Mouse (Mus musculus) embryo, embryonic 9.5 days (tissue): Measurements from ENCODE around the gene Pla2g5.
"Not testable (repeated sequence)": the region's sequence is repeated elsewhere in the genome, so short reads cannot be mapped to it uniquely, and the experiment has no call there.

ENCODE experiments used
- DNase-seq: peaks from one replicate; pipeline ENCODE4 v3.0.0-alpha.2; 2017; ENCODE audit errors: extremely low spot score

The Pla2g5 gene

GRCm38 (mm10) chr4:138857576-138857975, 5.7 kb downstream of the Pla2g5 start:
- DNase-seq, result no peak

GRCm38 (mm10) chr4:138856491-138856890, 6.8 kb downstream of the Pla2g5 start:
- DNase-seq, result peak; percentile 75

GRCm38 (mm10) chr4:138855092-138855632, 8.1 kb downstream of the Pla2g5 start:
- no peak for DNase-seq

GRCm38 (mm10) chr4:138852961-138853360, 10.3 kb downstream of the Pla2g5 start:
- DNase-seq, result no peak

GRCm38 (mm10) chr4:138851463-138851862, 11.8 kb downstream of the Pla2g5 start:
- DNase-seq, result peak; percentile 75

GRCm38 (mm10) chr4:138841386-138841785, 21.9 kb downstream of the Pla2g5 start:
- no peak for DNase-seq

- DNase-seq, result no peak
Observed at GRCm38 (mm10) chr4:138840726-138841125, 22.6 kb downstream of the Pla2g5 start.

GRCm38 (mm10) chr4:138839806-138840205, 23.5 kb downstream of the Pla2g5 start:
- no peak for DNase-seq

GRCm38 (mm10) chr4:138827147-138827546, 36.1 kb downstream of the Pla2g5 start:
- no peak for DNase-seq

- DNase-seq, result peak; percentile 19
Observed at GRCm38 (mm10) chr4:138825751-138826567, 37.3 kb downstream of the Pla2g5 start.

GRCm38 (mm10) chr4:138824660-138825059, 38.6 kb downstream of the Pla2g5 start:
- no peak for DNase-seq

- DNase-seq, result not testable (repeated sequence)
Observed at GRCm38 (mm10) chr4:138824161-138824560, 39.1 kb downstream of the Pla2g5 start.

GRCm38 (mm10) chr4:138821036-138821435, 42.2 kb downstream of the Pla2g5 start:
- DNase-seq, result no peak

GRCm38 (mm10) chr4:138819101-138819500, 44.2 kb downstream of the Pla2g5 start:
- no peak for DNase-seq

GRCm38 (mm10) chr4:138817736-138818135, 45.5 kb downstream of the Pla2g5 start:
- no peak for DNase-seq

- DNase-seq, result no peak
Observed at GRCm38 (mm10) chr4:138816166-138816565, 47.1 kb downstream of the Pla2g5 start.

GRCm38 (mm10) chr4:138806920-138807541, 56.3 kb downstream of the Pla2g5 start:
- DNase-seq, result no peak

- no peak for DNase-seq
Observed at GRCm38 (mm10) chr4:138806160-138806559, 57.1 kb downstream of the Pla2g5 start.

- no peak for DNase-seq
Observed at GRCm38 (mm10) chr4:138805248-138805647, 58.0 kb downstream of the Pla2g5 start.

GRCm38 (mm10) chr4:138802917-138803316, 60.4 kb downstream of the Pla2g5 start:
- DNase-seq, result no peak

GRCm38 (mm10) chr4:138801631-138802030, 61.7 kb downstream of the Pla2g5 start:
- no peak for DNase-seq

GRCm38 (mm10) chr4:138800134-138800744, 63.0 kb downstream of the Pla2g5 start:
- no peak for DNase-seq

- DNase-seq, result no peak
Observed at GRCm38 (mm10) chr4:138797217-138797570, 66.1 kb downstream of the Pla2g5 start.
